Mouse (Mus musculus) cerebellum, adult 2 months (tissue): ENCODE measurements around the gene Armc6. TPM values are rescaled to one million over a fixed set of nuclear protein-coding genes. Genes with fewer than 3 reads are reported as not detected.

Source experiments
- DNase-seq, 2 experiments: peaks; one replicate each; pipeline ENCODE4 v3.0.0; 2021
- H3K27ac ChIP-seq: fragments of 200-500 bp; 2 replicates; pipeline ENCODE4 v1.5.1; 2012; ENCODE audit warnings: low read length, control low read depth, inconsistent platforms; ENCODE audit not compliant: insufficient read depth
- H3K27me3 ChIP-seq: fragments of 200-500 bp; 2 replicates; pipeline ENCODE4 v1.6.1; 2012; ENCODE audit warnings: inconsistent platforms, mild to moderate bottlenecking, low read length, moderate library complexity; ENCODE audit not compliant: control insufficient read depth, insufficient read depth
- H3K4me1 ChIP-seq: fragments of 200-500 bp; 2 replicates; pipeline ENCODE4 v1.6.1; 2011; ENCODE audit warnings: low read length; ENCODE audit not compliant: control insufficient read depth, insufficient read depth
- H3K4me3 ChIP-seq: fragments of 200-500 bp; replicated peaks from 2 replicates; pipeline ENCODE3; 2011; ENCODE audit warnings: mild to moderate bottlenecking, low read depth, low read length, control low read depth; ENCODE audit not compliant: insufficient read depth
- CTCF ChIP-seq: fragments of 200-500 bp; IDR thresholded peaks from 2 replicates; pipeline ENCODE4 v1.5.1; 2011; ENCODE audit warnings: low read depth, mild to moderate bottlenecking, control low read depth, low read length, moderate library complexity, borderline replicate concordance; ENCODE audit not compliant: insufficient read depth
- POLR2A ChIP-seq: fragments of 200-500 bp; IDR thresholded peaks from 2 replicates; pipeline ENCODE4 v1.6.1; 2011; ENCODE audit warnings: low read length, control low read depth, borderline replicate concordance; ENCODE audit not compliant: insufficient read depth
- WGBS: fragments of 180-500 bp; shearing (Covaris S2); methylation state at CpG from one replicate; pipeline ENCODE4 v1.1.7; 2018; 5-methylcytosine and 5-hydroxymethylcytosine counted together
- polyA plus RNA-seq: library from polyadenylated mRNA; depleted of rRNA; stranded (reverse); fragments of >200 nt; gene quantifications from 2 replicates; pipeline ENCODE4 v1.2.3, GENCODE M21; 2012; rRNA removed

The Armc6 gene
- polyA plus RNA-seq, 1 experiment: 45.8 TPM

DNA sequence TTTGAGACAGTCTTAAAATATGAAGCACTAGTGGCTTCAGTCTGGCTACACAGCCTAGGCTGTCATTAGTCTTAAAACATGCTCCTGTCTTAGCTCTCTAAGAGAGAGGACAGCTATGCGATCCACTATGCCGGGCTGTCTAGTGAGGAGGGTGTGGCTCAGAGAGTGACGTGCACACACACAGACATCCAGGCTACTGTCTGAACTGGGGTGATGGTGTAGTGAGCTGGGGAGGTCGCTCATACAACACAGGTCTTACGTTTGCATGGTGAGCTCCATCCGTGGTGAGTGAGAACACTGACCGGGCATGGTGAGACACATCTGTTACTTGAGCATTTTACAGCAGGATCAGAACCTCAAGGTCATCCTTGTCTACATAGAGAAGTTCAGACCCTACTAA, 63.0 kb downstream of the Armc6 start:
- TF ChIP-seq POLR2A: no peak
- TF ChIP-seq CTCF: no peak
- no peaks in the 10 kb centered on the region for H3K27me3 ChIP-seq
- no peak overlapping the region for H3K4me3 ChIP-seq
- 89% methylated on average over 7 of the region's 7 CpGs for whole genome bisulfite sequencing
- peaks cover 14% of the 10 kb centered on the region for H3K4me1 ChIP-seq
- no peak for DNase-seq
- no peak overlapping the region for H3K27ac ChIP-seq

DNA sequence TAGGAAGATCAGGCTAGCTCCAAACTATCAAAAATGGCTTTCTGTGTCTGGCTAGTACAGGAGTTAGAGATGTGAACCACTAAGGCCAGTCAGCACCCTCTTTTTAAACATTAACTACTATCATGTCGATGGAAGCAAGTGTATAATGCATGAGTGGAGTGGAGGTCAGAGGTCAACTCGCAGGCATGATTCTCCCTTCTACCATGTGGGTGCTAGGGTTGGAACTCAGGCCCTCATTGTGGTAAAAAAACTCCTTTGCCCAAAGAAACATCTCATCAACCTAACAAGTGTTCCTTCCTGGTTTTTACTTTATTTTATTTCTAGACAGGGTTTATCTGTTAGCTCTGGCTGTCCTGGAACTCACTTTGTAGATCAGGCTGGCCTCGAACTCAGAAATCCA, 63.5 kb downstream of the Armc6 start:
- no peak overlapping the region for H3K27ac ChIP-seq
- H3K4me3 ChIP-seq: no peak overlapping the region
- DNase-seq: no peak
- 64% methylated on average over 3 of the region's 3 CpGs for whole genome bisulfite sequencing
- H3K4me1 ChIP-seq: peaks cover 14% of the 10 kb centered on the region
- no peaks in the 10 kb centered on the region for H3K27me3 ChIP-seq
- TF ChIP-seq CTCF: no peak
- TF ChIP-seq POLR2A: no peak

Other genes with a start within 250 kb of the Armc6 start
- gene Gatad2a, start 238.1 kb downstream of the Armc6 start, polyA plus RNA-seq: 31.9 and 36.9 TPM in 2 replicates
- gene Mau2, start 191.7 kb downstream of the Armc6 start, polyA plus RNA-seq: 90.1 and 92.9 TPM in 2 replicates
- gene Sugp1, start 191.7 kb downstream of the Armc6 start, polyA plus RNA-seq: 41.7 and 43.6 TPM in 2 replicates
- gene Tm6sf2, start 161.5 kb downstream of the Armc6 start, polyA plus RNA-seq: 6.9 and 7.3 TPM in 2 replicates
- 117 and 124 TPM in 2 replicates for gene Hapln4, start 151.0 kb downstream of the Armc6 start, polyA plus RNA-seq
- gene Ncan, start 113.6 kb downstream of the Armc6 start, polyA plus RNA-seq: 13.3 and 15.2 TPM in 2 replicates
- 19.9 and 20.9 TPM in 2 replicates for gene Nr2c2ap, start 103.1 kb downstream of the Armc6 start, polyA plus RNA-seq
- 24.8 and 27.5 TPM in 2 replicates for gene Rfxank, start 95.3 kb downstream of the Armc6 start, polyA plus RNA-seq
- 98.9 and 101 TPM in 2 replicates for gene Borcs8, start 95.0 kb downstream of the Armc6 start, polyA plus RNA-seq
- gene Mef2b, start 94.8 kb downstream of the Armc6 start, polyA plus RNA-seq: 0.38 and 0.43 TPM in 2 replicates
- gene Tmem161a, start 62.1 kb downstream of the Armc6 start, polyA plus RNA-seq: 61.4 and 66.0 TPM in 2 replicates
- gene Slc25a42, start 22.2 kb downstream of the Armc6 start, polyA plus RNA-seq: 45.5 and 46.3 TPM in 2 replicates
- gene Sugp2, start 240 bp downstream of the Armc6 start, polyA plus RNA-seq: 102 and 108 TPM in 2 replicates
- gene Homer3, start 48.4 kb upstream of the Armc6 start, polyA plus RNA-seq: 262 and 322 TPM in 2 replicates
- 42.9 and 45.0 TPM in 2 replicates for gene Ddx49, start 68.0 kb upstream of the Armc6 start, polyA plus RNA-seq
- 286 and 287 TPM in 2 replicates for gene Cope, start 68.1 kb upstream of the Armc6 start, polyA plus RNA-seq
- 55.5 and 56.8 TPM in 2 replicates for gene Cers1, start 81.3 kb upstream of the Armc6 start, polyA plus RNA-seq
- 19.1 and 21.0 TPM in 2 replicates for gene Gdf1, start 95.4 kb upstream of the Armc6 start, polyA plus RNA-seq
- 37.9 and 41.3 TPM in 2 replicates for gene Upf1, start 118.8 kb upstream of the Armc6 start, polyA plus RNA-seq
- gene Comp, start 139.1 kb upstream of the Armc6 start, polyA plus RNA-seq: 2.2 and 3.1 TPM in 2 replicates
- 90.2 and 105 TPM in 2 replicates for gene Crtc1, start 205.1 kb upstream of the Armc6 start, polyA plus RNA-seq
- 62.4 and 68.5 TPM in 2 replicates for gene Klhl26, start 242.5 kb upstream of the Armc6 start, polyA plus RNA-seq